Mouse (Mus musculus) limb, embryonic 14.5 days (tissue): ENCODE data around the gene Prpsap1. TPM values are rescaled to one million over a fixed set of nuclear protein-coding genes. Genes with fewer than 3 reads are reported as not detected.

Source experiments
- ATAC-seq: fragments of 200-750 bp; cut with Nextera tagmentation; 2 replicates; pipeline ENCODE4 v1.8.0; 2017; ENCODE audit warnings: low read depth, moderate number of reproducible peaks, moderate TSS enrichment; ENCODE audit not compliant: low FRiP score
- DNase-seq: peaks from one replicate; pipeline ENCODE4 v3.0.0-alpha.2; 2015; ENCODE audit warnings: low spot score
- H3K27ac ChIP-seq: fragments of 300-500 bp; sonication (generic); replicated peaks from 2 replicates; pipeline ENCODE4 v1.5.1; 2014; ENCODE audit warnings: low read depth, mild to moderate bottlenecking, low read length, moderate library complexity, mixed read lengths
- H3K27me3 ChIP-seq: fragments of 300-500 bp; sonication (generic); 2 replicates; pipeline ENCODE4 v1.6.1; 2014; ENCODE audit warnings: low read length, mixed read lengths; ENCODE audit not compliant: control insufficient read depth, insufficient read depth
- H3K36me3 ChIP-seq: fragments of 300-500 bp; sonication (generic); 2 replicates; pipeline ENCODE4 v1.6.1; 2014; ENCODE audit warnings: mild to moderate bottlenecking, low read length, moderate library complexity, mixed read lengths; ENCODE audit not compliant: control insufficient read depth, insufficient read depth
- H3K4me1 ChIP-seq: fragments of 300-500 bp; sonication (generic); 2 replicates; pipeline ENCODE4 v1.6.1; 2014; ENCODE audit warnings: antibody characterized with exemption, low read length, mixed read lengths; ENCODE audit not compliant: control insufficient read depth, insufficient read depth
- H3K4me2 ChIP-seq: fragments of 300-500 bp; sonication (generic); replicated peaks from 2 replicates; pipeline ENCODE4 v1.6.1; 2014; ENCODE audit warnings: low read depth, mild to moderate bottlenecking, low read length, moderate library complexity; ENCODE audit not compliant: severe bottlenecking
- H3K4me3 ChIP-seq: fragments of 300-500 bp; sonication (generic); replicated peaks from 2 replicates; pipeline ENCODE4 v1.5.1; 2014; ENCODE audit warnings: low read length
- H3K9ac ChIP-seq: fragments of 300-500 bp; sonication (generic); 2 replicates; pipeline ENCODE4 v1.6.1; 2014; ENCODE audit warnings: mild to moderate bottlenecking, low read depth, low read length, moderate library complexity; ENCODE audit not compliant: severe bottlenecking
- H3K9me3 ChIP-seq: fragments of 300-500 bp; sonication (generic); 2 replicates; pipeline ENCODE4 v1.6.1; 2016; ENCODE audit warnings: low read length; ENCODE audit not compliant: control insufficient read depth
- POLR2A ChIP-seq: fragments of 200-500 bp; IDR thresholded peaks from 2 replicates; pipeline ENCODE4 v1.8.0; 2012; ENCODE audit warnings: inconsistent platforms, mild to moderate bottlenecking, moderate library complexity, borderline replicate concordance; ENCODE audit not compliant: insufficient read depth, insufficient read length; ENCODE audit errors: extremely low read depth
- WGBS: fragments of 180-500 bp; shearing (Covaris S2); extraction: QIAGEN DNeasy Blood & Tissue Kit; methylation state at CpG from one replicate; pipeline ENCODE4 v1.1.7; 2014; 5-methylcytosine and 5-hydroxymethylcytosine counted together
- polyA plus RNA-seq, 2 experiments: library from polyadenylated mRNA; depleted of rRNA in 1 of 2; stranded (reverse) in 1 of 2; unstranded in 1 of 2; fragments of >200 nt; fragmentation: Nextera tagmentation in 1 of 2; extraction: Ambion mirVana in 1 of 2; gene quantifications; 2 replicates each; pipeline versions ENCODE4 v1.2.1 to v1.2.3; 2012 to 2014

Gene Prpsap1
- polyA plus RNA-seq, 2 experiments, result 134 to 148 TPM

- Histone ChIP-seq H3K36me3 (no peaks in the 10 kb centered on the region), H3K9ac (no peak overlapping the region), H3K27me3 (no peaks in the 10 kb centered on the region), H3K27ac (no peak overlapping the region), H3K9me3 (no peaks in the 10 kb centered on the region), H3K4me3 (no peak overlapping the region), H3K4me1 (no peaks in the 10 kb centered on the region), H3K4me2 (no peak overlapping the region)
- 81% methylated on average over 17 of the region's 17 CpGs for WGBS
- ATAC-seq (no peak), DNase-seq (no peak)
- TF ChIP-seq POLR2A, result no peak
Measured at GRCm38 (mm10) chr11:116506151-116506875, 12.3 kb upstream of the Prpsap1 start.

- H3K4me3 ChIP-seq, result no peak overlapping the region
- no peak overlapping the region for H3K9ac ChIP-seq
- H3K36me3 ChIP-seq, result no peaks in the 10 kb centered on the region
- ATAC-seq (no peak), DNase-seq (no peak)
- TF ChIP-seq POLR2A, result no peak
- H3K27ac ChIP-seq, result no peak overlapping the region
- H3K4me2 ChIP-seq, result no peak overlapping the region
- WGBS, result 54% methylated on average over 5 of the region's 5 CpGs
- H3K4me1 ChIP-seq, result peaks cover 6% of the 10 kb centered on the region
- H3K27me3 ChIP-seq, result no peaks in the 10 kb centered on the region
- H3K9me3 ChIP-seq, result no peaks in the 10 kb centered on the region
Measured at GRCm38 (mm10) chr11:116505573-116505972, 11.6 kb upstream of the Prpsap1 start.

- DNase-seq (no peak), ATAC-seq (no peak)
- H3K4me2 ChIP-seq, result no peak overlapping the region
- TF ChIP-seq POLR2A, result no peak
- H3K4me1 ChIP-seq, result peaks cover 6% of the 10 kb centered on the region
- no peaks in the 10 kb centered on the region for H3K36me3 ChIP-seq
- no peaks in the 10 kb centered on the region for H3K9me3 ChIP-seq
- no peak overlapping the region for H3K9ac ChIP-seq
- H3K4me3 ChIP-seq, result no peak overlapping the region
- WGBS, result 84% methylated on average over 16 of the region's 17 CpGs
- H3K27ac ChIP-seq, result no peak overlapping the region
- H3K27me3 ChIP-seq, result no peaks in the 10 kb centered on the region
Measured at GRCm38 (mm10) chr11:116504516-116504915, 10.5 kb upstream of the Prpsap1 start.

GRCm38 (mm10) chr11:116501005-116501746 lies 7.2 kb upstream of the Prpsap1 start:
- no peaks in the 10 kb centered on the region for H3K36me3 ChIP-seq
- WGBS, result 21% methylated on average over 7 of the region's 7 CpGs
- ATAC-seq (peak; percentile 28; the same call in 1 of the 2 replicates), DNase-seq (peak; percentile 85)
- H3K4me2 ChIP-seq, result no peak overlapping the region
- H3K9me3 ChIP-seq, result no peaks in the 10 kb centered on the region
- H3K27me3 ChIP-seq, result no peaks in the 10 kb centered on the region
- H3K9ac ChIP-seq, result no peak overlapping the region
- TF ChIP-seq POLR2A, result no peak
- H3K4me1 ChIP-seq, result peaks cover 6% of the 10 kb centered on the region
- no peak overlapping the region for H3K4me3 ChIP-seq
- H3K27ac ChIP-seq, result no peak overlapping the region

GRCm38 (mm10) chr11:116499018-116499417 lies 5.0 kb upstream of the Prpsap1 start:
- Histone ChIP-seq H3K27ac (no peak overlapping the region), H3K9ac (no peak overlapping the region), H3K27me3 (no peaks in the 10 kb centered on the region), H3K36me3 (no peaks in the 10 kb centered on the region), H3K9me3 (no peaks in the 10 kb centered on the region), H3K4me3 (peak overlapping the region; percentile 25; the same call in 1 of the 2 replicates), H3K4me2 (peak overlapping the region; percentile 49), H3K4me1 (peaks cover 6% of the 10 kb centered on the region)
- no peak for ATAC-seq
- no peak for TF ChIP-seq POLR2A
- DNase-seq, result no peak
- WGBS, result 38% methylated on average over 6 of the region's 6 CpGs
